Mouse (Mus musculus): ENCODE measurements around the gene Cdkal1.

GRCm38 (mm10) chr13:29162867-29163514 lies 692.5 kb downstream of the Cdkal1 start:
- no peak for TF ChIP-seq POLR2A (IDR thresholded peaks at IDR 0.05; ENCODE audit: extremely low read depth, insufficient read depth, low read length)
- no peak for TF ChIP-seq CTCF (IDR thresholded peaks at IDR 0.05; ENCODE audit: extremely low read depth, insufficient read depth, low read length)
